Mouse (Mus musculus) gastrocnemius, postnatal 10 days (tissue): ENCODE data around the gene 2610044O15Rik8. TPM values are rescaled to one million over a fixed set of nuclear protein-coding genes. Genes with fewer than 3 reads are reported as not detected.

Source experiments
- DNase-seq: peaks from one replicate; pipeline ENCODE4 v3.0.0; 2021; ENCODE audit warnings: mixed read lengths
- long read RNA-seq, 2 experiments: library from polyadenylated mRNA; stranded (forward); transcript quantifications; one replicate each; pipeline ENCODE4 v2.0.0; 2021
- total RNA-seq, 2 experiments: library from RNA; stranded (reverse); gene quantifications; 2 replicates each; pipeline ENCODE4 v1.2.3; 2021

Gene 2610044O15Rik8
- 10 to 100 TPM; 19.3 to 23.3 TPM for total RNA-seq
- long read RNA-seq, experiment 1, transcript 2610044O15Rik8-202 (4 exons, 2,337 nt), result major isoform, 6 of 18 reads
- long read RNA-seq, experiment 1, partial matches to known transcripts, result 1 of 18 reads
- long read RNA-seq, experiment 1, other reads (novel, unspliced or antisense), result 5 of 18 reads
- long read RNA-seq, experiment 2, transcript 2610044O15Rik8-205 (5 exons, 1,776 nt), result major isoform, 7 of 22 reads
- long read RNA-seq, experiment 2, transcript 2610044O15Rik8-202 (4 exons, 2,337 nt), result minor isoform, 5 of 22 reads
- long read RNA-seq, experiment 2, partial matches to known transcripts, result 0 of 22 reads
- long read RNA-seq, experiment 2, other reads (novel, unspliced or antisense), result 9 of 22 reads

GRCm38 (mm10) chr8:129234027-129234733 is at the start of gene 2610044O15Rik8:
Gene 2610044O15Rik8, minus strand, starts transcription at chr8:129234406.
- DNase-seq, result peak; percentile 74

- no peak for DNase-seq
Measured at GRCm38 (mm10) chr8:129265918-129266317, 31.7 kb upstream of the 2610044O15Rik8 start.

GRCm38 (mm10) chr8:129264296-129264695 is 30.1 kb upstream of the 2610044O15Rik8 start:
- no peak for DNase-seq

- peak; percentile 59 for DNase-seq
Measured at GRCm38 (mm10) chr8:129263211-129263927, 29.2 kb upstream of the 2610044O15Rik8 start.

GRCm38 (mm10) chr8:129233664-129234026 is 561 bp downstream of the 2610044O15Rik8 start:
- DNase-seq, result no peak

Other genes starting within 250 kb of the 2610044O15Rik8 start
- not detected for gene Ccdc7a, start 168.9 kb downstream of the 2610044O15Rik8 start, total RNA-seq
- gene Ccdc7b, start 167.3 kb downstream of the 2610044O15Rik8 start, total RNA-seq, result not detected
- gene Gm10999, start 102.7 kb downstream of the 2610044O15Rik8 start, total RNA-seq, result not detected